Mouse (Mus musculus): Measurements from ENCODE around the gene Mtmr3. TPM values are rescaled to one million over a fixed set of nuclear protein-coding genes. Genes with fewer than 3 reads are reported as not detected.
A peak's percentile ranks its signal among the peaks of the same experiment; 100 is the strongest.

Mtmr3 gene
- total RNA-seq (2014; rRNA removed) (19.4 and 22.9 TPM in 2 replicates), polyA plus RNA-seq (2012; rRNA removed) (10.0 and 12.4 TPM in 2 replicates)

DNA sequence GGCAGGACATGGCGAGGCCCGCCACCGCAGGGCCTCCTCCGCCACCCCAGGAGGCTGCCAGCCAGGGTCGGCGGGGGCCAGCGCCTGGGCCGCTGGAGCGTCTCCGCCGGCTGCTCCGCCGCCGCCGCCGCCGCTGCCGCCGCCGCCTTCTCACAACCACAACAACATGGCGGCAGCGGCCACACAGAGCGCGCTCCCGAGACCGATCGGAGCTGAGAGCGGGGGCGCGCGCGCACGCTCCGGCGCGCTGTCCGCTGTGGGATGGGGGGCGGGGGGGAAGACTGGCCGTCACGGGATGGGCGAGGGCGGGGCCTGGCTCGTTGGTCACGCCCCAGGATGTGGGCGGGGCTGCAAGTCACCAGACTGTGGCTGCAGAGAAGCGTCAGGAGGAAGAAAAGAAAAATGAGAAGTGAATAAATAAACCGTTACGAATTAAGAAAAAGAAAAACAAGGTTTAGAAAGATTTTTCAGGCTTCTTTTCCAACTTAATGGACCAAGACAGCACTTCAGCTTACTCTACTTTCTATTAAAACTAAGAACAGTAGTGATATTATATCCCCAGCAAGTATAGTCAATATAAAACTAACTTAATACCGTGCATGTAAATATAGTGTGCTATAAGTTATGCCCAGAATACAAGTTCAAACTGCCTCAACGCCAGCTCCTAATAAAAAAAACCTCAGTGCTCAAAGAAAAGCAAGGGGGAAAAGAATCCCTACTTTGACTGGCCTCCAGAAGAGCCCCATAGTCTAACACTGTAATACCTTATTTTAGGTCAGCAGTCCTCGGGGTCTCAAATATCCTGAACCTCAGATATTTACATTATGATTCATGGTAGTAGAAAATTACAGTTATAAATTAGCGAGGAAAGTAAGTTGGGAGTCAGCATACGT, at the start of gene Mtmr3:
Mtmr3 (minus strand) TSS at position 256 of the 893 bp plus-strand sequence.
- Histone ChIP-seq H3K9ac (ENCODE audit: low read depth, low read length) (peak within 1 kb of the TSS; percentile 99), H3K27ac (replicated peaks; ENCODE audit: insufficient read depth, low read depth, low read length) (peak within 1 kb of the TSS; percentile 89), H3K4me3 (ENCODE audit: insufficient read depth, low read depth, low read length) (peak within 1 kb of the TSS; percentile 78), H3K36me3 (ENCODE audit: control insufficient read depth, insufficient read depth, low read length) (no peaks in the 10 kb centered on the region), H3K79me2 (ENCODE audit: control insufficient read depth, insufficient read depth, low read length) (peaks cover 21% of the 10 kb centered on the region), H3K27me3 (ENCODE audit: control insufficient read depth, insufficient read depth, low read length) (no peaks in the 10 kb centered on the region), H3K4me1 (ENCODE audit: control insufficient read depth, insufficient read depth, low read length) (peaks cover 16% of the 10 kb centered on the region)
- WGBS, result 6% methylated on average over 33 of the region's 53 CpGs
- peak; percentile 78 for DNase-seq (ENCODE audit: extremely low read depth, low read depth, low spot score)
- peak; percentile 33; the same call in 1 of the 2 replicates for TF ChIP-seq POLR2A (IDR thresholded peaks at IDR 0.05; ENCODE audit: extremely low read depth, insufficient read depth, low read length)
- no peak for TF ChIP-seq CTCF (IDR thresholded peaks at IDR 0.05; ENCODE audit: low read depth, low read length)

DNA sequence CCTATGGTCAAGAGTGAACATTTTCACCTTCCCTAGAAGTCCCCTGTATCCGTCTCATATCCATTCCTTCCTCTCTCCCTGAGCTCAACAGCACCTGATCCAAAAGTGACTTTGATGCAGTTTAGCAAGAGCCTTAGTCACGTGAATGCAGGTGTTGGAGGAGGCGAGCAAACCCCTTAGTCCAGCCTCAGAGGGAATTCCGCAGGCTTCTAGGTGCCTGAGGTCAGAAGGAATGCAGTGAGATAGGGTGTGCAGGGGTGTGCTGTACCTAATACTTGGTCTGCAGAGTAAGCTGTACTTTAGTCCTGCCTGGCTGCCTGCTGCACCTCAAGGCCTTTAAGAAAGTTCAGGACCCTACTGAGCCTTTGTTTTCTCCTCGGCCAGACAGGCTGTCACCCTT, 49.1 kb upstream of the Mtmr3 start:
- no peak overlapping the region for H3K4me3 ChIP-seq (ENCODE audit: insufficient read depth, low read depth, low read length)
- peaks cover 24% of the 10 kb centered on the region for H3K36me3 ChIP-seq (ENCODE audit: control insufficient read depth, insufficient read depth, low read length)
- H3K27ac ChIP-seq (replicated peaks; ENCODE audit: insufficient read depth, low read depth, low read length), result no peak overlapping the region
- no peak for TF ChIP-seq CTCF (IDR thresholded peaks at IDR 0.05; ENCODE audit: low read depth, low read length)
- no peak for TF ChIP-seq POLR2A (IDR thresholded peaks at IDR 0.05; ENCODE audit: extremely low read depth, insufficient read depth, low read length)
- H3K9ac ChIP-seq (ENCODE audit: low read depth, low read length), result no peak overlapping the region
- WGBS, result 89% methylated on average over 5 of the region's 5 CpGs
- H3K4me1 ChIP-seq (ENCODE audit: control insufficient read depth, insufficient read depth, low read length), result peaks cover 2% of the 10 kb centered on the region
- no peaks in the 10 kb centered on the region for H3K27me3 ChIP-seq (ENCODE audit: control insufficient read depth, insufficient read depth, low read length)
- H3K79me2 ChIP-seq (ENCODE audit: control insufficient read depth, insufficient read depth, low read length), result peaks cover 15% of the 10 kb centered on the region; the same call in 1 of the 2 replicates
- DNase-seq (ENCODE audit: extremely low read depth, low read depth, low spot score), result no peak

- Histone ChIP-seq H3K36me3 (ENCODE audit: control insufficient read depth, insufficient read depth, low read length) (peaks cover 10% of the 10 kb centered on the region), H3K79me2 (ENCODE audit: control insufficient read depth, insufficient read depth, low read length) (peaks cover 16% of the 10 kb centered on the region; the same call in 1 of the 2 replicates), H3K4me1 (ENCODE audit: control insufficient read depth, insufficient read depth, low read length) (peaks cover 9% of the 10 kb centered on the region), H3K27ac (replicated peaks; ENCODE audit: insufficient read depth, low read depth, low read length) (no peak overlapping the region), H3K9ac (ENCODE audit: low read depth, low read length) (no peak overlapping the region), H3K27me3 (ENCODE audit: control insufficient read depth, insufficient read depth, low read length) (no peaks in the 10 kb centered on the region), H3K4me3 (ENCODE audit: insufficient read depth, low read depth, low read length) (no peak overlapping the region)
- TF ChIP-seq POLR2A (IDR thresholded peaks at IDR 0.05; ENCODE audit: extremely low read depth, insufficient read depth, low read length) (no peak), CTCF (IDR thresholded peaks at IDR 0.05; ENCODE audit: low read depth, low read length) (no peak)
- no peak for DNase-seq (ENCODE audit: extremely low read depth, low read depth, low spot score)
These were observed 46.5 kb upstream of the Mtmr3 start for GRCm38 (mm10) chr11:4641185-4641584.

- 8% methylated on average over 7 of the region's 7 CpGs for WGBS
- no peak for DNase-seq (ENCODE audit: extremely low read depth, low read depth, low spot score)
- peaks cover 9% of the 10 kb centered on the region for H3K4me1 ChIP-seq (ENCODE audit: control insufficient read depth, insufficient read depth, low read length)
- H3K36me3 ChIP-seq (ENCODE audit: control insufficient read depth, insufficient read depth, low read length), result peaks cover 10% of the 10 kb centered on the region
- H3K4me3 ChIP-seq (ENCODE audit: insufficient read depth, low read depth, low read length), result peak overlapping the region; percentile 94
- H3K79me2 ChIP-seq (ENCODE audit: control insufficient read depth, insufficient read depth, low read length), result peaks cover 16% of the 10 kb centered on the region; the same call in 1 of the 2 replicates
- H3K27me3 ChIP-seq (ENCODE audit: control insufficient read depth, insufficient read depth, low read length), result no peaks in the 10 kb centered on the region
- peak overlapping the region; percentile 80; the same call in 1 of the 2 replicates for H3K27ac ChIP-seq (replicated peaks; ENCODE audit: insufficient read depth, low read depth, low read length)
- TF ChIP-seq POLR2A (IDR thresholded peaks at IDR 0.05; ENCODE audit: extremely low read depth, insufficient read depth, low read length) (no peak), CTCF (IDR thresholded peaks at IDR 0.05; ENCODE audit: low read depth, low read length) (no peak)
- peak overlapping the region; percentile 85; the same call in 1 of the 2 replicates for H3K9ac ChIP-seq (ENCODE audit: low read depth, low read length)
These were observed 43.6 kb upstream of the Mtmr3 start for GRCm38 (mm10) chr11:4638261-4638660.

DNA sequence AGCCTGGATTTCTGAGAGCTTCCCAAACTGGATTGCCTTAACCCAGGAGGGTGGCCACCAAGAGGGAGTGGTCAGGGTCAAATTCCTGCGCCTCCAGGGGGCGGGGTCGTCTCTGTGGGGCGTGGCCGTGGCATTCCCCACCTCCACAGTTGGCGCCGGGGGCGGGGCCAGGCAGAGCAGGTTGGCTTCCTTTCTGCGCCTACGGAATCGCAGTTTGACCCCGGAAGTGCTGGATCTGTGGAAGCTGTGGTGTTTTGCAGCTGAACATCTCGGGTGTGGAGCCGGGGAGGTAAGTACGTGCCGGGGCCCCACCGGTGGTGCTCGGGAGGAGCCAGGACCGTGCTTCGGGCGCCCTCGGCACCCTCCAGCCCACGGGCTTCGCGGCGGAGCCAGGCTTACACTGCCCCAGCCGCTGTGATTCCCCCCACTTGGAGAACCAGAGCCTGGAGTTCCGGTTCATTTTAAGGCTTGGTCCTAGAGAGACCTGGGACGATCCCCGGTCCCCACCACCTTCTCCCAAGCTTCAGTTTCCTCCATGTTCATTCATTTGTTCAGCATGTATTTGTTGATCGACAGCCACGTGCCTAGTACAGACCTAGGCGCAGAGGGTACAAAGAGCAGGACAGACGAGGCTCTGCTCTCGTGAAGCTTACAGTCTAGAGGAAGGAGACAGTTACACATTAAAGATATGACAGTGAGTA, 43.0 kb upstream of the Mtmr3 start, which contains the start of gene Ascc2:
Ascc2 (plus strand) TSS at position 214 of the 701 bp plus-strand sequence.
- Histone ChIP-seq H3K27ac (replicated peaks; ENCODE audit: insufficient read depth, low read depth, low read length) (peak within 1 kb of the TSS; percentile 80), H3K9ac (ENCODE audit: low read depth, low read length) (peak within 1 kb of the TSS; percentile 85), H3K36me3 (ENCODE audit: control insufficient read depth, insufficient read depth, low read length) (peaks cover 8% of the 10 kb centered on the region), H3K4me1 (ENCODE audit: control insufficient read depth, insufficient read depth, low read length) (peaks cover 9% of the 10 kb centered on the region), H3K4me3 (ENCODE audit: insufficient read depth, low read depth, low read length) (peak within 1 kb of the TSS; percentile 94), H3K79me2 (ENCODE audit: control insufficient read depth, insufficient read depth, low read length) (peaks cover 16% of the 10 kb centered on the region; the same call in 1 of the 2 replicates), H3K27me3 (ENCODE audit: control insufficient read depth, insufficient read depth, low read length) (no peaks in the 10 kb centered on the region)
- peak; percentile 86 for DNase-seq (ENCODE audit: extremely low read depth, low read depth, low spot score)
- TF ChIP-seq POLR2A (IDR thresholded peaks at IDR 0.05; ENCODE audit: extremely low read depth, insufficient read depth, low read length) (0 out of 2 replicates have a peak, but pooled peaks have one; percentile 53), CTCF (IDR thresholded peaks at IDR 0.05; ENCODE audit: low read depth, low read length) (peak; percentile 21; the same call in 1 of the 2 replicates)
- WGBS, result under 1% methylated on average over 35 of the region's 35 CpGs

Measured in liver, adult 2 months (tissue).